Mouse (Mus musculus) CH12.LX (cell line): Measurements from ENCODE around the gene Ap1g1. TPM values are rescaled to one million over a fixed set of nuclear protein-coding genes. Genes with fewer than 3 reads are reported as not detected.

Experiments
- DNase-seq: peaks from one replicate; pipeline ENCODE4 v3.0.0-alpha.2; 2013; ENCODE audit errors: extremely low read depth
- H3K27ac ChIP-seq: 2 replicates; pipeline ENCODE4 v1.5.1; 2012; ENCODE audit warnings: low read depth, mild to moderate bottlenecking, control low read depth, moderate library complexity; ENCODE audit not compliant: insufficient read depth
- H3K27me3 ChIP-seq: replicated peaks from 2 replicates; pipeline ENCODE3; 2012; ENCODE audit warnings: inconsistent platforms
- H3K36me3 ChIP-seq, 2 experiments: replicated peaks in 1 of 2; 2 replicates each; pipeline versions ENCODE3 to v1.6.1; 2012; ENCODE audit warnings: inconsistent platforms in 1 of 2, low read length in 1 of 2, mild to moderate bottlenecking in 1 of 2, mixed read lengths in 1 of 2, moderate library complexity in 1 of 2; ENCODE audit not compliant: control insufficient read depth in 1 of 2, insufficient read depth in 1 of 2
- H3K4me1 ChIP-seq, 2 experiments: 2 replicates each; pipeline ENCODE4 v1.6.1; 2012; ENCODE audit warnings: inconsistent platforms in 1 of 2, moderate library complexity in 1 of 2; ENCODE audit not compliant: insufficient read depth in 2 of 2, control insufficient read depth in 1 of 2
- H3K4me2 ChIP-seq: 2 replicates; pipeline ENCODE4 v1.6.1; 2012; ENCODE audit warnings: low read depth, mild to moderate bottlenecking, control low read depth; ENCODE audit not compliant: poor library complexity, insufficient read depth, severe bottlenecking
- H3K4me3 ChIP-seq, 3 experiments: fragments of 150-350 bp in 1 of 3; sonication (generic) in 1 of 3; replicated peaks in 1 of 3; 2 replicates each; pipeline versions ENCODE3 to v1.5.1; 2011 to 2012; ENCODE audit warnings: low read depth in 2 of 3, low read length in 2 of 3, mild to moderate bottlenecking in 2 of 3, moderate library complexity in 2 of 3, control low read depth in 1 of 3, improper control_type of control experiment in 1 of 3, inconsistent platforms in 1 of 3, mixed read lengths in 1 of 3; ENCODE audit not compliant: poor library complexity in 1 of 3
- H3K79me2 ChIP-seq: replicated peaks from 2 replicates; pipeline ENCODE4 v1.6.1; 2012; ENCODE audit warnings: mild to moderate bottlenecking, moderate library complexity; ENCODE audit not compliant: control insufficient read depth, poor library complexity, insufficient read depth, severe bottlenecking; ENCODE audit errors: extremely low read depth
- H3K9ac ChIP-seq: 2 replicates; pipeline ENCODE4 v1.6.1; 2012; ENCODE audit warnings: low read depth, mild to moderate bottlenecking, control low read depth, moderate library complexity; ENCODE audit not compliant: insufficient read depth
- H3K9me3 ChIP-seq: replicated peaks from 2 replicates; pipeline ENCODE3; 2012; ENCODE audit warnings: low read length, inconsistent platforms, mixed read lengths
- BHLHE40 ChIP-seq: IDR thresholded peaks from 2 replicates; pipeline ENCODE4 v1.6.1; 2011; ENCODE audit warnings: mild to moderate bottlenecking, low read depth, low read length, improper control_type of control experiment
- CTCF ChIP-seq, 2 experiments: IDR thresholded peaks in 1 of 2; conservative IDR thresholded peaks in 1 of 2; 2 replicates each; pipeline ENCODE4 v1.5.1; 2011 to 2012; ENCODE audit warnings: low read depth in 2 of 2, low read length in 2 of 2, improper control_type of control experiment in 1 of 2, inconsistent platforms in 1 of 2, mild to moderate bottlenecking in 1 of 2, moderate library complexity in 1 of 2
- ETS1 ChIP-seq: conservative IDR thresholded peaks from 2 replicates; pipeline ENCODE4 v1.6.1; 2012; ENCODE audit warnings: low read depth, mild to moderate bottlenecking, inconsistent platforms, low read length, improper control_type of control experiment, moderate library complexity
- GABPA ChIP-seq: IDR thresholded peaks from 2 replicates; pipeline ENCODE4 v1.6.1; 2012; ENCODE audit warnings: low read depth, low read length, improper control_type of control experiment, inconsistent platforms; ENCODE audit not compliant: insufficient replicate concordance
- JUN ChIP-seq: IDR thresholded peaks from 2 replicates; pipeline ENCODE4 v1.6.1; 2011; ENCODE audit warnings: low read depth, mild to moderate bottlenecking, low read length, improper control_type of control experiment, moderate library complexity; ENCODE audit not compliant: insufficient read depth
- KAT2A ChIP-seq: IDR thresholded peaks from 2 replicates; pipeline ENCODE4 v1.6.1; 2012; ENCODE audit warnings: low read length, improper control_type of control experiment, inconsistent platforms; ENCODE audit not compliant: insufficient replicate concordance
- MAFK ChIP-seq: IDR thresholded peaks from 2 replicates; pipeline ENCODE4 v1.6.1; 2011; ENCODE audit warnings: low read length, improper control_type of control experiment; ENCODE audit not compliant: insufficient replicate concordance
- MAX ChIP-seq: IDR thresholded peaks from 2 replicates; pipeline ENCODE4 v1.6.1; 2011; ENCODE audit warnings: low read length, improper control_type of control experiment
- MAZ ChIP-seq: IDR thresholded peaks from 2 replicates; pipeline ENCODE4 v1.6.1; 2012; ENCODE audit warnings: low read depth, mild to moderate bottlenecking, inconsistent platforms, low read length, improper control_type of control experiment, moderate library complexity
- MEF2A ChIP-seq: IDR thresholded peaks from 2 replicates; pipeline ENCODE4 v1.6.1; 2014; ENCODE audit warnings: low read depth, mild to moderate bottlenecking, inconsistent platforms, low read length, improper control_type of control experiment, borderline replicate concordance
- NELFE ChIP-seq: IDR thresholded peaks from 2 replicates; pipeline ENCODE4 v1.6.1; 2011; ENCODE audit warnings: low read depth, low read length, improper control_type of control experiment
- NRF1 ChIP-seq: IDR thresholded peaks from 2 replicates; pipeline ENCODE4 v1.6.1; 2014; ENCODE audit warnings: low read depth, mild to moderate bottlenecking, inconsistent platforms, low read length, improper control_type of control experiment, moderate library complexity
- POLR2A ChIP-seq: IDR thresholded peaks from 2 replicates; pipeline ENCODE4 v1.6.1; 2011; ENCODE audit warnings: low read depth, mild to moderate bottlenecking, improper control_type of control experiment, low read length
- POLR2AphosphoS2 ChIP-seq: IDR thresholded peaks from 2 replicates; pipeline ENCODE4 v1.6.1; 2011; ENCODE audit warnings: low read depth, low read length, improper control_type of control experiment
- RCOR1 ChIP-seq: conservative IDR thresholded peaks from 2 replicates; pipeline ENCODE4 v1.6.1; 2012; ENCODE audit warnings: low read depth, mild to moderate bottlenecking, inconsistent platforms, low read length, improper control_type of control experiment
- SIN3A ChIP-seq: IDR thresholded peaks from 2 replicates; pipeline ENCODE4 v1.6.1; 2012; ENCODE audit warnings: low read length, improper control_type of control experiment, inconsistent platforms
- SMC3 ChIP-seq: IDR thresholded peaks from 2 replicates; pipeline ENCODE4 v1.6.1; 2011; ENCODE audit warnings: low read depth, low read length, improper control_type of control experiment
- TBP ChIP-seq: conservative IDR thresholded peaks from 2 replicates; pipeline ENCODE4 v1.6.1; 2011; ENCODE audit warnings: low read depth, low read length, improper control_type of control experiment
- TCF12 ChIP-seq: IDR thresholded peaks from 2 replicates; pipeline ENCODE4 v1.6.1; 2014; ENCODE audit warnings: low read depth, mild to moderate bottlenecking, inconsistent platforms, low read length, improper control_type of control experiment
- USF2 ChIP-seq: conservative IDR thresholded peaks from 2 replicates; pipeline ENCODE4 v1.6.1; 2011; ENCODE audit warnings: low read depth, low read length, improper control_type of control experiment
- ZC3H11A ChIP-seq: IDR thresholded peaks from 2 replicates; pipeline ENCODE4 v1.6.1; 2012; ENCODE audit warnings: low read depth, mild to moderate bottlenecking, inconsistent platforms, low read length, improper control_type of control experiment
- ZKSCAN1 ChIP-seq: IDR thresholded peaks from 2 replicates; pipeline ENCODE4 v1.6.1; 2012; ENCODE audit warnings: low read depth, inconsistent platforms, low read length, improper control_type of control experiment, borderline replicate concordance
- ZMIZ1 ChIP-seq: IDR thresholded peaks from 2 replicates; pipeline ENCODE4 v1.6.1; 2012; ENCODE audit warnings: low read depth, mild to moderate bottlenecking, inconsistent platforms, low read length, improper control_type of control experiment
- dilution Hi-C: fragments of 300-500 bp; cut with MboI; formaldehyde crosslinking; loops from 2 replicates; pipeline ENCODE4 v1.14.3; 2020; ENCODE audit warnings: low sequenced_read_pairs; ENCODE audit not compliant: extremely low pct_unique_long_range_greater_than_20kb, extremely low pct_ligation_motif_present
- in situ Hi-C: fragments of 300-500 bp; cut with MboI; formaldehyde crosslinking; loops from 3 replicates; pipeline ENCODE4 v1.14.3; 2019; ENCODE audit warnings: low sequenced_read_pairs, low pct_ligation_motif_present, low pct_unique_long_range_greater_than_20kb, mixed read lengths
- polyA plus RNA-seq: library from polyadenylated mRNA; unstranded; fragments of >175 nt; gene quantifications from 2 replicates; pipeline ENCODE4 v1.2.1, GENCODE M21; 2012; ENCODE audit warnings: low read depth; ENCODE audit not compliant: insufficient read length
- total RNA-seq, 2 experiments: library from RNA; depleted of rRNA; stranded (reverse); fragments of 300-350 nt in 1 of 2; fragments of >200 nt in 1 of 2; gene quantifications; 2 replicates each; pipeline ENCODE4 v1.2.3; 2012 to 2014

Gene Ap1g1
- total and polyA plus RNA-seq, 3 experiments, result 29.5 to 60.4 (median 40.8) TPM

DNA sequence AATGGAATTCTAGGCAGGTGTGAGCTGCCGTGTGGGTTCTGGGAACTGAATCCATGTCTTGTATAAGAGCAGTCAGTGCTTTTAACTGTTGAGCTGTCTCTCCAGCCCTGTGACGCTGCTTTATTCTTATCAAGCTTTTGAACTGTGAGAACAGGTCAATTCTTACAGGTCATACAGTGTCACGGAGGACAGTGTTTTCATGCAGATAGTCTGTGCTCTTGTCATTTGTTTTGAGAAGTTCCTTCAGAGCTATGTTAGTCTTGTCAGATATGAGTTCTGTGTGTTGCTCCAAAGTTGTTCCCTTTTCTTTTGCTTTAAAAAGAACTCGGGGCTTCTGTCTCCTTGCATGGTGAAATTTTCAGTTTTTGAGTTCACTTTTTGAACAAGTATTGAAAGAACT lies 2.2 kb downstream of the Ap1g1 start:
- in situ Hi-C loops (no loop called here), dilution Hi-C loops (no loop called here)
- Histone ChIP-seq H3K27me3 (peaks cover 4% of the 10 kb centered on the region), H3K79me2 (peaks cover 57% of the 10 kb centered on the region), H3K27ac (no peak overlapping the region), H3K36me3 (no peaks in the 10 kb centered on the region), H3K4me2 (peak overlapping the region; percentile 92), H3K4me1 (peaks cover 3 to 41% of the 10 kb centered on the region in 2 experiments; a peak in 3 of 4 replicates), H3K9ac (no peak overlapping the region; the same call in 1 of the 2 replicates), H3K4me3 (no peak overlapping the region), H3K9me3 (no peaks in the 10 kb centered on the region)
- no peak for DNase-seq
- TF ChIP-seq SMC3 (no peak), NELFE (no peak), BHLHE40 (no peak), MAZ (no peak), TCF12 (no peak), MEF2A (no peak), ZC3H11A (no peak), RCOR1 (no peak), ZMIZ1 (no peak), ETS1 (no peak)

DNA sequence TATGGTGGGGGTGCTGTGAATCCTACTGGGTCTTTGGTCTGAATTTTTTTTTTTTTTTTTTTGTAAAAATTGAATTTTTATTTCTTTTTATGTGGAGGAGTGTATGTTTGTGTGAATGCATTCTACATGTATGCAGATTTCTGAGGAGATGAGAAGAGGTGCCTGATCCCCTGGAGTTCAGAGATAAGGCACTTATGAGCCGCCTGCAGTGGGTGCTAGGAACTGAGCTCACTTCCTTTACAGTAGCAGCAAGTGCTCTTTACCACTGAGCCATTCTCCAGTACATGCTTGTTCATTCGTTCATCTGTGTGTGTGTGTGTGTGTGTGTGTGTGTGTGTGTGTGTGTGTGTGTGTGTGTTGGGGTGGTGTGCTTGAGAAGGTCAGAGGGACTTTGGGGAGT lies 12.6 kb downstream of the Ap1g1 start:
- no peak overlapping the region for H3K9ac ChIP-seq
- H3K36me3 ChIP-seq, result peaks cover 3 to 14% of the 10 kb centered on the region in 2 experiments
- in situ Hi-C loops, result no loop called here
- dilution Hi-C loops, result no loop called here
- no peaks in the 10 kb centered on the region for H3K9me3 ChIP-seq
- H3K4me2 ChIP-seq, result no peak overlapping the region
- H3K27me3 ChIP-seq, result no peaks in the 10 kb centered on the region
- peaks cover 78% of the 10 kb centered on the region for H3K79me2 ChIP-seq
- no peak for TF ChIP-seq USF2
- no peak for TF ChIP-seq JUN
- TF ChIP-seq MEF2A, result no peak
- TF ChIP-seq SMC3, result no peak
- TF ChIP-seq ZC3H11A, result no peak
- no peak for TF ChIP-seq RCOR1
- no peak for TF ChIP-seq MAZ
- no peak for TF ChIP-seq ZKSCAN1
- TF ChIP-seq SIN3A, result no peak
- no peak for TF ChIP-seq TBP
- no peak for TF ChIP-seq KAT2A
- TF ChIP-seq MAX, result no peak
- TF ChIP-seq MAFK, result no peak
- no peak for TF ChIP-seq POLR2A
- TF ChIP-seq GABPA, result no peak
- no peak for TF ChIP-seq NRF1
- TF ChIP-seq CTCF (conservative IDR thresholded peaks at IDR 0.05 in 1 of 2, IDR thresholded peaks at IDR 0.05 in 1 of 2; ENCODE audit: low read depth in 2 of 2, low read length in 2 of 2), result no peak
- no peak for TF ChIP-seq POLR2AphosphoS2
- no peak overlapping the region for H3K27ac ChIP-seq
- no peak overlapping the region for H3K4me3 ChIP-seq
- no peak for DNase-seq
- 0 out of 4 replicates have a peak, but pooled peaks cover 0 to 3% of the 10 kb centered on the region in 2 experiments for H3K4me1 ChIP-seq
